Mouse (Mus musculus): ENCODE data around the gene Cetn3. TPM values are rescaled to one million over a fixed set of nuclear protein-coding genes. Genes with fewer than 3 reads are reported as not detected.

The Cetn3 gene
- polyA plus RNA-seq, 1 experiment from 2014 or later, result 203 TPM

DNA sequence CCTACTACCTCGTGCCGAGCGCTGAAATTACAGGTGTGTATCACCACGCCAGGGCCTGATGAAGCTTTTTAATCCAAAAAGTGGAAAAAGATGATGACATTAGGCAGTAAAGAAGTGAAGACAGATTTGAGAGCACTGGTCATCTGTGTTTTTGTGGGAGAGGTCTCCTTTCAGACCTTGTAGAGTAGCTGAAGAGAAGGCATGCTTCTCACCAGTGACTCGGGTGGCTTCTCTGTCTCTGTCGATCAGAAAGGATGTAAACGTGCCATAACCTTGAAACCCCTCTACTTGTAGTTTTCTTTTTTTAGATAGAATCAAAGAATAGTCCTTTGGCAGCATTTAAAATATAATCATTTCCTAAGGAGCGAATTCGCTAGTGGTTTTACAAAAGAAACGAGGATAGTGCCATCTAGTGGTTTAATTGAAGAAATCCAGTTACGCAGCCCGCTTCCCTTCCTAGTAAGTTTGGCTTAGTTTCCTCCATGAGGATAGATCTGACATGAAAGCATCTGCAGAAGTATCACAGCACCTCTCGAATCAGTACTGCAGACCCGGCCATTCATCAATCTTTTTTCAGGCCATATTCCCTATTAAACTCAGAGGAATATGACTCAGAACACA lies 21.2 kb upstream of the Cetn3 start:
- Histone ChIP-seq H3K4me3 (ENCODE audit: low read length) (no peak overlapping the region), H3K4me2 (ENCODE audit: low read length) (peak overlapping the region; percentile 42; the same call in 1 of the 2 replicates), H3K36me3 (ENCODE audit: control insufficient read depth, insufficient read depth, low read length) (no peaks in the 10 kb centered on the region), H3K4me1 (ENCODE audit: control insufficient read depth, insufficient read depth, low read depth, low read length) (0 out of 2 replicates have a peak, but pooled peaks cover 2% of the 10 kb centered on the region), H3K27ac (ENCODE audit: low read depth, low read length) (no peak overlapping the region), H3K27me3 (replicated peaks; ENCODE audit: control insufficient read depth, insufficient read depth, low read length) (no peaks in the 10 kb centered on the region), H3K9ac (ENCODE audit: low read depth, low read length) (0 out of 2 replicates have a peak overlapping the region, but pooled peaks have one; percentile 5), H3K9me3 (ENCODE audit: control insufficient read depth, low read length) (no peaks in the 10 kb centered on the region)
- peak; percentile 53 for ATAC-seq
- whole genome bisulfite sequencing, result 31% methylated on average over 14 of the region's 14 CpGs

DNA sequence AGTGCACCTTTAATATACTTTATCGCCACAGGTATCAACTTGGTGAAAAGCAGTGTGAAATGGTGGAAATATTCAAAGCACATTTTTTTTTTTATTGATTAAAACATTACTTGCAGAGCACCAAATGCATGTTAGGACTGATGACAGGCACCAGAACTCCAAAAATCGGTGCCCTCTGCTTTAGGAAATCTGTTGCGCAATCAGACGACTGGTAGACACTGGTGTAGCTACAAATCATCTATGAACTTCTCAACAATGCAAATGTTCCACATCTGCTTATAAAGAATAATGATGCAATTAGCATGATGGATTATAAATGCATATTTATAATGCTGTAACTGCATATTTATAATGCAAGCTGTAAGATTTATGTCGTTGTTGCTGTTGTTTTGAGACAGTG lies 18.7 kb upstream of the Cetn3 start:
- Histone ChIP-seq H3K9ac (ENCODE audit: low read depth, low read length) (no peak overlapping the region), H3K4me3 (ENCODE audit: low read length) (no peak overlapping the region), H3K4me1 (ENCODE audit: control insufficient read depth, insufficient read depth, low read depth, low read length) (0 out of 2 replicates have a peak, but pooled peaks cover 2% of the 10 kb centered on the region), H3K36me3 (ENCODE audit: control insufficient read depth, insufficient read depth, low read length) (no peaks in the 10 kb centered on the region), H3K27ac (ENCODE audit: low read depth, low read length) (no peak overlapping the region), H3K9me3 (ENCODE audit: control insufficient read depth, low read length) (no peaks in the 10 kb centered on the region), H3K4me2 (ENCODE audit: low read length) (no peak overlapping the region), H3K27me3 (replicated peaks; ENCODE audit: control insufficient read depth, insufficient read depth, low read length) (no peaks in the 10 kb centered on the region)
- WGBS, result 86% methylated on average over 5 of the region's 5 CpGs
- no peak for ATAC-seq

DNA sequence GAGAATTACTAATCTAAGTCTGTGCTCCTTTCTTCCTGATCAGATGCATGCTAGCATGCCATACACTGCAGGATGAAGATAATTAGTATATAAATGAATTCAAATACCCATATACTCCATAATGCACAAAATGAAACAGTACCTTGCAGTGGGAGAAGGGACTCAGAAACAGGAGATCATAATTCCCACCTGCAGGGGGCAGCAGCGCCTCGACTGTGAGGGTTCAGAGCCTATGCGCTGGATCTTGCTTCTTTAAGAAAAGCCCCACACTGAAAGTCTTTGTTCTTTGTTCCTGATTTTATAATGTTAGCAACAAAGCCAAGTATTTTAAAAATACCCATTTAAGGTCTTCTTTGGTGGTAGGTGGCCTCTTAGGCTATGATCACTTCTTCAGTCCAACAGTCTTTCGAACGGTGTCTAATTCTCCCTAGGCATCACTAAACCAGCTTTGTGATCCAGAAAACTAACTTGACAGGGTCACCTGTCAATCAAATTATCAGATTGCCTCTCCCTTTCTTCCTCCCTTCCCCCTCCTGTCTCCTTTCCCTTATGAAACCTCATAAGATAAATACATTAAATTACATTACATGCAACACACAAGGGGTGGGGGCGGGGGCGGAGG lies 15.7 kb upstream of the Cetn3 start:
- 68% methylated on average over 7 of the region's 7 CpGs for WGBS
- Histone ChIP-seq H3K4me1 (ENCODE audit: control insufficient read depth, insufficient read depth, low read depth, low read length) (no peaks in the 10 kb centered on the region), H3K27ac (ENCODE audit: low read depth, low read length) (no peak overlapping the region; the same call in 1 of the 2 replicates), H3K27me3 (replicated peaks; ENCODE audit: control insufficient read depth, insufficient read depth, low read length) (no peaks in the 10 kb centered on the region), H3K36me3 (ENCODE audit: control insufficient read depth, insufficient read depth, low read length) (no peaks in the 10 kb centered on the region), H3K9ac (ENCODE audit: low read depth, low read length) (no peak overlapping the region), H3K9me3 (ENCODE audit: control insufficient read depth, low read length) (no peaks in the 10 kb centered on the region), H3K4me2 (ENCODE audit: low read length) (no peak overlapping the region; the same call in 1 of the 2 replicates), H3K4me3 (ENCODE audit: low read length) (no peak overlapping the region)
- peak; percentile 90 for ATAC-seq

DNA sequence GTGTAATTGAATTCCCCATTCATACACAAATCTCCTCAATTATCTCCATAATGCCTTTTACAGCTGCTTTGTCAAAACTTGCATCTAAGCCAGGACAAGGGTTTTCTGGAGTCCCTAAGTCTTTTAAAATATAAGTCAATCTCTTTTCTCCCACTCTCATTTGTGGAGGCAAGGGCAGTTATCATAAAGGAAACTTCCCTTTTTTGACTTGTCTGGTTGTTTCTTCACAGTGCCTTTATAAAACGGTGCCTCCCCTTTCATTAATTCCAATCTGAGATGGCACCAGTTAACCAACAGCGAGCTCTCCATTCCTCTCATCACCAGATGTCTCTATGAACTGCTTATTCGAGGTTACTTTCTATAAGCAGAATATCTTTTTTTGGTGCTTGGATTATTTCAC lies 6.7 kb upstream of the Cetn3 start:
- H3K9me3 ChIP-seq (ENCODE audit: control insufficient read depth, low read length), result no peaks in the 10 kb centered on the region
- H3K4me2 ChIP-seq (ENCODE audit: low read length), result no peak overlapping the region
- H3K36me3 ChIP-seq (ENCODE audit: control insufficient read depth, insufficient read depth, low read length), result no peaks in the 10 kb centered on the region
- WGBS, result 87% methylated on average over 3 of the region's 3 CpGs
- H3K9ac ChIP-seq (ENCODE audit: low read depth, low read length), result no peak overlapping the region
- H3K4me1 ChIP-seq (ENCODE audit: control insufficient read depth, insufficient read depth, low read depth, low read length), result no peaks in the 10 kb centered on the region
- no peak overlapping the region for H3K27ac ChIP-seq (ENCODE audit: low read depth, low read length)
- H3K27me3 ChIP-seq (replicated peaks; ENCODE audit: control insufficient read depth, insufficient read depth, low read length), result no peaks in the 10 kb centered on the region
- no peak for ATAC-seq
- no peak overlapping the region for H3K4me3 ChIP-seq (ENCODE audit: low read length)

DNA sequence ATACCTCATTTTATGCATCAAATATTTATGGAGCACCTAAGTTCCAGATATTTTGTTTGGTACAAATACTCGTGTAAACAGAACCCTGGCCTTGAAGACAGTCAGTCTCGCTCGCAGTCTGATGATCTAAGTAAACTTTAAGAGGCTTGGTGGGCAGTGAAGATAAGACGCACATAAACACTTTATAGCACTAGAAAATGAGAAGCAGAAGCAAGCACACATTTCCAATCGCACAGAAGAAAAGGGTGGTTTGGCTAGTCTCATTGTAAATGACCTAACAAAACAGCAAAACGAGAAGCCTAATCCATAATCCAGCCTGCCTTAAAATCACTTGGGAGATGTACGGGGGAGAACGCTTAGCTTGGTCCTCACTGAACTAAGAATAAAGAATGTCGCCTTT lies 402 bp upstream of the Cetn3 start:
- Histone ChIP-seq H3K36me3 (ENCODE audit: control insufficient read depth, insufficient read depth, low read length) (peaks cover 3% of the 10 kb centered on the region; the same call in 1 of the 2 replicates), H3K27me3 (replicated peaks; ENCODE audit: control insufficient read depth, insufficient read depth, low read length) (no peaks in the 10 kb centered on the region), H3K4me2 (ENCODE audit: low read length) (peak overlapping the region; percentile 82), H3K9ac (ENCODE audit: low read depth, low read length) (peak overlapping the region; percentile 78), H3K27ac (ENCODE audit: low read depth, low read length) (peak overlapping the region; percentile 88), H3K4me1 (ENCODE audit: control insufficient read depth, insufficient read depth, low read depth, low read length) (peaks cover 20% of the 10 kb centered on the region), H3K9me3 (ENCODE audit: control insufficient read depth, low read length) (no peaks in the 10 kb centered on the region), H3K4me3 (ENCODE audit: low read length) (peak overlapping the region; percentile 75)
- ATAC-seq, result no peak
- WGBS, result 46% methylated on average over 9 of the region's 9 CpGs

DNA sequence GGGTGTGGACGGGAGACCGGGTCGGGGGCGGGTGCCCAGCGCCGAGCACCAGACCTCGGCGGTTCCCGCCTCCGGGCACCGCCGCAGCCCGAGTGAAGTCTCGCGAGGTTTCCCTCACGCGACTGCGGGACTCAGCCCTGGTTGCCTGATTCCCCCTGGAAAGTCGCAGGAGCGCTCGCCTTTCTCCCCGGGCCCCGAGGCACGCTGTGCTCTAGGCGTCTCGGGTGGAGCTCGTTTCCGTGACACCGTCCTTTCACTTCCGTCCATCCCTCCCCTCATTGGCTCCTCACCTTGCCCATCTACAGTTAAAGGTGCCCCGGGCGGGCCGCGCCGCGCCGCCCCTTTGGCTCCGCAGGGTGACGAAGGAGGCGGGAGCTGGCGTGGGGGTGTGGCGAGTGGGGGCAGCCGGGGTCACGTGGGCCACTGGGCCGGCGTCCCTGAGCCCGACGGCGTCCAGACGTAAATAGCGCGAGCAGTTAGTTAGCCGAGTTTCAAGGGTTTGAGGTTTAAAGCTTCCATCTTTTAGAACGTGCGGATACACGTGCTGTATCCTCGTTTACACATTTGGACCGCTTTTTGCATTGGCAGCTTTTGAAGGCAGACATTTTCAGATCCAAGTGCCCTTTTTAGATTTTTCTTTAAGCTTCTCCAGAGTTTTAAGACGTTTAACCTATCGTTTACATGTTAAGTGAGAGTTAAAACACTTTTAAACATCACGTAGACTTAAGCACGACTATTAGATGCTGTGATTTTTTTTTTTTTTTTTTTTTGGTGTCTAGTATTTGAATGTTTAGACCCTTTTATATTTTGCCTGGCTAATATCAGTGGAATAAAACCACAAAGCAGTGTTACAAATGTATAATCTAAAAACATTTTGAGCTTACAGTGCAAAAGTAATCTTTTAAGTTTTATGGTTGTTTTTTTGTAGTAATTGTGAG lies 797 bp downstream of the Cetn3 start:
- peak; percentile 98 for ATAC-seq
- under 1% methylated on average over 60 of the region's 62 CpGs for WGBS
- H3K4me3 ChIP-seq (ENCODE audit: low read length), result peak overlapping the region; percentile 75

DNA sequence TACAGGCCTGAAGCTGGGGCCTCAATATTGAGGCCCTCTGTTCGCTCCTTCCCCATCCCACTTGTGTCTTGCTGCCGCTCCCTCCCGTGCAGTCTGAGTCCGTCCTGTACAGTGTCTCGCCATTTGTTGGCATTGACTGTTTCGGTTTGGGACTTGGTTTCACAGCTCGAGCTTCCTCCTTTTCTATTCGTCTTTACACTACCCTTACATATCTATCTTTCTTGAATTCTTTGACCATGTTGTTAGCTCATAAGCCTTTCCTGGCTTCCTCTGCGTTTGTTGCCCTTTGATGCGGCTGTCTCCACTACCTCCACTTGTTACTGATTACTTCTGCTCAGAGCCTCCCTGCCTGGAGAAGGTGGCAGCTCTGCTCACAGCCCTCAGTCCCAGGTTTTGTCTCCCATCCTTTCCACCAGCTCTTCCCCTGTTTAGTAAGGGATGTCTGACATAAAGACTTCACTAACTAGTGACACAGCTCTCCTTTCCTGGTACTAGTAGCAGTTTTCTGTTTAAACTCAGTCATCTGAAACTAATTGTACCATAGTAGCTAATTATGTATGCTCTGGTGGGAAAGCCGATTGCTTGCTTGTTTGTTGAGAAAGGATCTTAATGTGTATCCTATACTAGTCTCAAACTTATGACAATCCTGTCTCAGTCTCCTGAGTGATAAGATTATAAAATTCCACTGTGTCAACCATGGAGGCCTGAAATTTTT lies 3.0 kb downstream of the Cetn3 start:
- no peak overlapping the region; the same call in 1 of the 2 replicates for H3K4me3 ChIP-seq (ENCODE audit: low read length)
- H3K27ac ChIP-seq (ENCODE audit: low read depth, low read length), result peak overlapping the region; percentile 34; the same call in 1 of the 2 replicates
- H3K9me3 ChIP-seq (ENCODE audit: control insufficient read depth, low read length), result no peaks in the 10 kb centered on the region
- peaks cover 7% of the 10 kb centered on the region; the same call in 1 of the 2 replicates for H3K36me3 ChIP-seq (ENCODE audit: control insufficient read depth, insufficient read depth, low read length)
- no peak for ATAC-seq
- H3K4me2 ChIP-seq (ENCODE audit: low read length), result peak overlapping the region; percentile 14
- no peaks in the 10 kb centered on the region for H3K27me3 ChIP-seq (replicated peaks; ENCODE audit: control insufficient read depth, insufficient read depth, low read length)
- 51% methylated on average over 11 of the region's 11 CpGs for WGBS
- H3K4me1 ChIP-seq (ENCODE audit: control insufficient read depth, insufficient read depth, low read depth, low read length), result peaks cover 20% of the 10 kb centered on the region
- H3K9ac ChIP-seq (ENCODE audit: low read depth, low read length), result 0 out of 2 replicates have a peak overlapping the region, but pooled peaks have one; percentile 13

More for the DNA sequence above, 797 bp downstream of the Cetn3 start:
- Histone ChIP-seq H3K9me3 (ENCODE audit: control insufficient read depth, low read length) (no peaks in the 10 kb centered on the region), H3K4me2 (ENCODE audit: low read length) (peak overlapping the region; percentile 52), H3K27ac (ENCODE audit: low read depth, low read length) (peak overlapping the region; percentile 100), H3K9ac (ENCODE audit: low read depth, low read length) (peak overlapping the region; percentile 92), H3K4me1 (ENCODE audit: control insufficient read depth, insufficient read depth, low read depth, low read length) (peaks cover 20% of the 10 kb centered on the region), H3K27me3 (replicated peaks; ENCODE audit: control insufficient read depth, insufficient read depth, low read length) (no peaks in the 10 kb centered on the region), H3K36me3 (ENCODE audit: control insufficient read depth, insufficient read depth, low read length) (peaks cover 4% of the 10 kb centered on the region; the same call in 1 of the 2 replicates)

DNA sequence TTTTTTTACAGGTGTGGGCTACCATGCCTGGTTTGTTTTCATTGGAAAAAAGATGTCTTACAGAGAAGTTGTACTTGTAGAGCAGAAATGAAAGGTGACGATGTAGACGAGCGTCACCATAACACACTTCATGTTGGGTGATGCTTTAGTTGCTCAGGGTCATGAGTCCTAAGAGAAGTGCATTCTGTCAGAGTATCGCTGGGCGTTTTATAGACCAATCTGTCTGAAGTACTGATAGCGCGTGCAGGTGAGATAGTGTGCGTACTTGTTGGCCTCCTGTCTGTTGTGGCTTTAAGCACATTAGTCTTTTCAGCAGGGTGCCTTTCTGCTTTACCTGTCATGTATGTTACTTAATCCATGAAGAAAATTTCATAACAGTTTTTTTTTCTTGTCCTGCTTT lies 7.3 kb downstream of the Cetn3 start:
- H3K4me2 ChIP-seq (ENCODE audit: low read length), result no peak overlapping the region
- no peak for ATAC-seq
- WGBS, result 93% methylated on average over 8 of the region's 8 CpGs
- no peaks in the 10 kb centered on the region for H3K9me3 ChIP-seq (ENCODE audit: control insufficient read depth, low read length)
- no peak overlapping the region for H3K9ac ChIP-seq (ENCODE audit: low read depth, low read length)
- H3K27ac ChIP-seq (ENCODE audit: low read depth, low read length), result no peak overlapping the region
- no peak overlapping the region for H3K4me3 ChIP-seq (ENCODE audit: low read length)
- H3K36me3 ChIP-seq (ENCODE audit: control insufficient read depth, insufficient read depth, low read length), result peaks cover 12% of the 10 kb centered on the region; the same call in 1 of the 2 replicates
- no peaks in the 10 kb centered on the region for H3K27me3 ChIP-seq (replicated peaks; ENCODE audit: control insufficient read depth, insufficient read depth, low read length)
- H3K4me1 ChIP-seq (ENCODE audit: control insufficient read depth, insufficient read depth, low read depth, low read length), result peaks cover 6% of the 10 kb centered on the region

All from hindbrain, embryonic 16.5 days (tissue).